Mouse (Mus musculus) heart, adult 2 months (tissue): Measurements from ENCODE around the gene Mlycd. TPM values are rescaled to one million over a fixed set of nuclear protein-coding genes. Genes with fewer than 3 reads are reported as not detected.
A peak's percentile ranks its signal among the peaks of the same experiment; 100 is the strongest.

Experiments used
- DNase-seq, 2 experiments: peaks; one replicate each; pipeline ENCODE4 v3.0.0; 2021
- H3K27ac ChIP-seq: fragments of 200-600 bp; 2 replicates; pipeline ENCODE4 v1.8.1; 2022
- H3K27me3 ChIP-seq: fragments of 200-500 bp; 2 replicates; pipeline ENCODE4 v1.6.1; 2012; ENCODE audit warnings: mild to moderate bottlenecking, low read length, inconsistent platforms, mixed read lengths; ENCODE audit not compliant: control insufficient read depth, insufficient read depth
- H3K36me3 ChIP-seq: fragments of 200-500 bp; 2 replicates; pipeline ENCODE4 v1.6.1; 2012; ENCODE audit warnings: low read length, inconsistent platforms; ENCODE audit not compliant: control insufficient read depth, insufficient read depth
- H3K4me1 ChIP-seq: fragments of 200-500 bp; 2 replicates; pipeline ENCODE4 v1.6.1; 2011; ENCODE audit warnings: low read length; ENCODE audit not compliant: control insufficient read depth, insufficient read depth
- H3K4me3 ChIP-seq: fragments of 200-600 bp; 2 replicates; pipeline ENCODE4 v1.8.1; 2022
- H3K79me2 ChIP-seq: fragments of 200-500 bp; replicated peaks from 2 replicates; pipeline ENCODE4 v1.6.1; 2012; ENCODE audit warnings: mild to moderate bottlenecking, inconsistent platforms, low read length, moderate library complexity, mixed read lengths; ENCODE audit not compliant: control insufficient read depth, insufficient read depth
- H3K9ac ChIP-seq: fragments of 200-500 bp; 2 replicates; pipeline ENCODE4 v1.6.1; 2012; ENCODE audit warnings: low read depth, mild to moderate bottlenecking, control low read depth, inconsistent platforms, low read length, mixed read lengths
- CTCF ChIP-seq: fragments of 200-600 bp; IDR thresholded peaks from 2 replicates; pipeline ENCODE4 v1.8.1; 2022; ENCODE audit warnings: antibody characterized with exemption, mild to moderate bottlenecking, moderate library complexity
- EP300 ChIP-seq: fragments of 200-500 bp; IDR thresholded peaks from 2 replicates; pipeline ENCODE4 v1.6.1; 2011; ENCODE audit warnings: low read depth, low read length, control low read depth; ENCODE audit not compliant: insufficient read depth
- POLR2A ChIP-seq: fragments of 200-500 bp; IDR thresholded peaks from 2 replicates; pipeline ENCODE4 v1.6.1; 2011; ENCODE audit warnings: mild to moderate bottlenecking, low read depth, low read length, control low read depth; ENCODE audit not compliant: insufficient read depth
- WGBS: fragments of 180-500 bp; shearing (Covaris S2); methylation state at CpG from one replicate; pipeline ENCODE4 v1.1.7; 2018; 5-methylcytosine and 5-hydroxymethylcytosine counted together
- intact Hi-C: fragments of 180-260 bp; cut with DNase I; formaldehyde crosslinking; loops from one replicate; pipeline ENCODE4 v1.15.1; 2025
- polyA plus RNA-seq: library from polyadenylated mRNA; depleted of rRNA; stranded (reverse); fragments of >200 nt; gene quantifications from 2 replicates; pipeline ENCODE4 v1.2.3, GENCODE M21; 2012
- total RNA-seq, 2 experiments: library from RNA; stranded (reverse); gene quantifications; 2 replicates each; pipeline ENCODE4 v1.2.3; 2021

Gene Mlycd
- total and polyA plus RNA-seq, 3 experiments = 83.8 to 118 (median 110) TPM

GRCm38 (mm10) chr8:119378476-119378875 is 16.2 kb upstream of the Mlycd start:
- WGBS = 68% methylated on average over 7 of the region's 7 CpGs
- no peaks in the 10 kb centered on the region for H3K36me3 ChIP-seq

GRCm38 (mm10) chr8:119380619-119381018 is 14.1 kb upstream of the Mlycd start:
- DNase-seq = no peak
- no peaks in the 10 kb centered on the region for H3K36me3 ChIP-seq
- H3K27me3 ChIP-seq = no peaks in the 10 kb centered on the region
- intact Hi-C loops = loop anchor here (5.0 kb wide), 1 partner anchor 308 kb away; no protein-coding TSS in a partner anchor
- H3K4me1 ChIP-seq = no peaks in the 10 kb centered on the region
- no peak overlapping the region for H3K9ac ChIP-seq
- WGBS = 27% methylated on average over 4 of the region's 4 CpGs
- no peak overlapping the region for H3K4me3 ChIP-seq
- no peak overlapping the region for H3K27ac ChIP-seq
- no peaks in the 10 kb centered on the region for H3K79me2 ChIP-seq
- TF ChIP-seq CTCF (peak; percentile 76), POLR2A (no peak)

More at GRCm38 (mm10) chr8:119378476-119378875, 16.2 kb upstream of the Mlycd start:
- Histone ChIP-seq H3K79me2 (no peaks in the 10 kb centered on the region), H3K27ac (no peak overlapping the region), H3K4me1 (no peaks in the 10 kb centered on the region), H3K9ac (no peak overlapping the region), H3K27me3 (no peaks in the 10 kb centered on the region), H3K4me3 (no peak overlapping the region)
- no peak for TF ChIP-seq CTCF
- no peak for TF ChIP-seq EP300
- no peak for TF ChIP-seq POLR2A
- DNase-seq = no peak
- intact Hi-C loops = no loop called here

- H3K27ac ChIP-seq = no peak overlapping the region
- peak; percentile 81 for TF ChIP-seq CTCF
- no peak for TF ChIP-seq POLR2A
- TF ChIP-seq EP300 = no peak
- no peak overlapping the region for H3K4me3 ChIP-seq
- H3K9ac ChIP-seq = no peak overlapping the region
- no peaks in the 10 kb centered on the region for H3K4me1 ChIP-seq
- no peaks in the 10 kb centered on the region for H3K79me2 ChIP-seq
- no peaks in the 10 kb centered on the region for H3K36me3 ChIP-seq
- no peaks in the 10 kb centered on the region for H3K27me3 ChIP-seq
- 17% methylated on average over 10 of the region's 10 CpGs for WGBS
- intact Hi-C loops = loop anchor here (1.0 to 5.0 kb wide), 3 partner anchors 73 to 312 kb away; no protein-coding TSS in a partner anchor
- peak; percentile 42 to 60 for DNase-seq
Measured at GRCm38 (mm10) chr8:119384478-119384877, 10.2 kb upstream of the Mlycd start.

GRCm38 (mm10) chr8:119385854-119386253 is 8.8 kb upstream of the Mlycd start:
- no peak overlapping the region for H3K9ac ChIP-seq
- H3K79me2 ChIP-seq = no peaks in the 10 kb centered on the region
- no peaks in the 10 kb centered on the region for H3K36me3 ChIP-seq
- no peak overlapping the region for H3K4me3 ChIP-seq
- no peak for TF ChIP-seq CTCF
- TF ChIP-seq POLR2A = no peak
- TF ChIP-seq EP300 = no peak
- no peaks in the 10 kb centered on the region for H3K27me3 ChIP-seq
- 56% methylated on average over 6 of the region's 6 CpGs for WGBS
- no peak overlapping the region for H3K27ac ChIP-seq
- intact Hi-C loops = no loop called here
- no peak for DNase-seq
- H3K4me1 ChIP-seq = no peaks in the 10 kb centered on the region

- TF ChIP-seq CTCF (no peak), POLR2A (no peak), EP300 (no peak)
- no peak overlapping the region for H3K9ac ChIP-seq
- intact Hi-C loops = no loop called here
- no peaks in the 10 kb centered on the region for H3K27me3 ChIP-seq
- no peak overlapping the region for H3K27ac ChIP-seq
- H3K79me2 ChIP-seq = no peaks in the 10 kb centered on the region
- no peaks in the 10 kb centered on the region for H3K36me3 ChIP-seq
- no peak overlapping the region for H3K4me3 ChIP-seq
- WGBS = 78% methylated on average over 6 of the region's 6 CpGs
- DNase-seq = no peak
- H3K4me1 ChIP-seq = no peaks in the 10 kb centered on the region
Measured at GRCm38 (mm10) chr8:119386988-119387387, 7.7 kb upstream of the Mlycd start.

GRCm38 (mm10) chr8:119394097-119394496 is 581 bp upstream of the Mlycd start:
- TF ChIP-seq POLR2A (no peak), EP300 (no peak), CTCF (no peak)
- peak overlapping the region; percentile 91 for H3K4me3 ChIP-seq
- no peak for DNase-seq
- peak overlapping the region; percentile 58 for H3K9ac ChIP-seq
- intact Hi-C loops = loop anchor here (5.0 kb wide), 1 partner anchor 47 kb away; no protein-coding TSS in a partner anchor
- no peaks in the 10 kb centered on the region; the same call in 1 of the 2 replicates for H3K79me2 ChIP-seq
- peak overlapping the region; percentile 94 for H3K27ac ChIP-seq
- peaks cover 4% of the 10 kb centered on the region; the same call in 1 of the 2 replicates for H3K36me3 ChIP-seq
- peaks cover 10% of the 10 kb centered on the region for H3K4me1 ChIP-seq
- H3K27me3 ChIP-seq = no peaks in the 10 kb centered on the region
- WGBS = 60% methylated on average over 9 of the region's 9 CpGs
